Mouse (Mus musculus): ENCODE data around the gene Adgrg3.

Gene Adgrg3

GRCm38 (mm10) chr8:94992534-94992933 is 25.0 kb upstream of the Adgrg3 start:
- in situ Hi-C loops (cut with MboI, MseI) = loop anchor here (10.0 kb wide), 1 partner anchor 48 kb away; no protein-coding TSS in a partner anchor

- in situ Hi-C loops (cut with MboI, MseI) = loop anchor here (10.0 kb wide), 1 partner anchor 48 kb away; no protein-coding TSS in a partner anchor
Measured at GRCm38 (mm10) chr8:94992996-94993724, 24.3 kb upstream of the Adgrg3 start.

- in situ Hi-C loops (cut with MboI, MseI) = loop anchor here (10.0 kb wide), 1 partner anchor 49 kb away; no protein-coding TSS in a partner anchor
Measured at GRCm38 (mm10) chr8:94994006-94994405, 23.5 kb upstream of the Adgrg3 start.

- in situ Hi-C loops (cut with MboI, MseI) = loop anchor here (10.0 kb wide), 1 partner anchor 50 kb away; no protein-coding TSS in a partner anchor
Measured at GRCm38 (mm10) chr8:94994510-94994909, 23.0 kb upstream of the Adgrg3 start.

- in situ Hi-C loops (cut with MboI, MseI) = loop anchor here (5.0 to 10.0 kb wide), 2 partner anchors 33 to 51 kb away; no protein-coding TSS in a partner anchor
Measured at GRCm38 (mm10) chr8:94995336-94995893, 22.1 kb upstream of the Adgrg3 start.

GRCm38 (mm10) chr8:94996037-94996436 is 21.5 kb upstream of the Adgrg3 start:
- in situ Hi-C loops (cut with MboI, MseI) = loop anchor here (5.0 to 10.0 kb wide), 2 partner anchors 34 to 51 kb away; no protein-coding TSS in a partner anchor

- in situ Hi-C loops (cut with MboI, MseI) = loop anchor here (5.0 to 10.0 kb wide), 2 partner anchors 35 to 52 kb away; no protein-coding TSS in a partner anchor
Measured at GRCm38 (mm10) chr8:94996899-94997856, 20.3 kb upstream of the Adgrg3 start.

- in situ Hi-C loops (cut with MboI, MseI) = loop anchor here (5.0 to 10.0 kb wide), 2 partner anchors 36 to 53 kb away; no protein-coding TSS in a partner anchor
Measured at GRCm38 (mm10) chr8:94997857-94998243, 19.6 kb upstream of the Adgrg3 start.

GRCm38 (mm10) chr8:94998431-94998830 is 19.1 kb upstream of the Adgrg3 start:
- in situ Hi-C loops (cut with MboI, MseI) = loop anchor here (5.0 to 10.0 kb wide), 2 partner anchors 36 to 54 kb away; no protein-coding TSS in a partner anchor

GRCm38 (mm10) chr8:94999004-94999403 is 18.5 kb upstream of the Adgrg3 start:
- in situ Hi-C loops (cut with MboI, MseI) = loop anchor here (5.0 to 10.0 kb wide), 2 partner anchors 37 to 54 kb away; no protein-coding TSS in a partner anchor

GRCm38 (mm10) chr8:94999956-95000355 is 17.5 kb upstream of the Adgrg3 start:
- in situ Hi-C loops (cut with MboI, MseI) = loop anchor here (5.0 to 10.0 kb wide), 2 partner anchors 38 to 55 kb away; no protein-coding TSS in a partner anchor

GRCm38 (mm10) chr8:95000684-95001083 is 16.8 kb upstream of the Adgrg3 start:
- in situ Hi-C loops (cut with MboI, MseI) = no loop called here

- in situ Hi-C loops (cut with MboI, MseI) = no loop called here
Measured at GRCm38 (mm10) chr8:95001165-95001564, 16.3 kb upstream of the Adgrg3 start.

GRCm38 (mm10) chr8:95001655-95002054 is 15.8 kb upstream of the Adgrg3 start:
- in situ Hi-C loops (cut with MboI, MseI) = no loop called here

- in situ Hi-C loops (cut with MboI, MseI) = no loop called here
Measured at GRCm38 (mm10) chr8:95002089-95002655, 15.3 kb upstream of the Adgrg3 start.

GRCm38 (mm10) chr8:95012442-95012919 is 5.0 kb upstream of the Adgrg3 start:
- in situ Hi-C loops (cut with MboI, MseI) = no loop called here

- in situ Hi-C loops (cut with MboI, MseI) = no loop called here
Measured at GRCm38 (mm10) chr8:95015866-95016265, 1.6 kb upstream of the Adgrg3 start.

- in situ Hi-C loops (cut with MboI, MseI) = no loop called here
Measured at GRCm38 (mm10) chr8:95016684-95017083, 808 bp upstream of the Adgrg3 start.

- in situ Hi-C loops (cut with MboI, MseI) = no loop called here
Measured at GRCm38 (mm10) chr8:95017969-95018635, 610 bp downstream of the Adgrg3 start.

- in situ Hi-C loops (cut with MboI, MseI) = no loop called here
Measured at GRCm38 (mm10) chr8:95020293-95020777, 2.8 kb downstream of the Adgrg3 start.

Data from T-helper 1 cell (primary cell).